Mouse (Mus musculus) forebrain, postnatal 0 days (tissue): Measurements from ENCODE around the gene Tff3. TPM values are rescaled to one million over a fixed set of nuclear protein-coding genes. Genes with fewer than 3 reads are reported as not detected.

Source experiments
- ATAC-seq: fragments of 200-750 bp; cut with Nextera tagmentation; 2 replicates; pipeline ENCODE4 v1.8.0; 2017; ENCODE audit warnings: mild to moderate bottlenecking, moderate library complexity
- DNase-seq: peaks from one replicate; pipeline ENCODE4 v3.0.0-alpha.2; 2015
- H3K27ac ChIP-seq: fragments of 300-500 bp; sonication (generic); 2 replicates; pipeline ENCODE4 v1.5.1; 2014; ENCODE audit warnings: low read depth, mild to moderate bottlenecking, antibody characterized with exemption, low read length, moderate library complexity, mixed read lengths
- H3K27me3 ChIP-seq: fragments of 300-500 bp; sonication (generic); 2 replicates; pipeline ENCODE4 v1.6.1; 2014; ENCODE audit warnings: mild to moderate bottlenecking, low read length, mixed read lengths; ENCODE audit not compliant: insufficient read depth
- H3K36me3 ChIP-seq: fragments of 300-500 bp; sonication (generic); 2 replicates; pipeline ENCODE4 v1.6.1; 2014; ENCODE audit warnings: mild to moderate bottlenecking, moderate library complexity; ENCODE audit not compliant: insufficient read depth
- H3K4me1 ChIP-seq: fragments of 300-500 bp; sonication (generic); 2 replicates; pipeline ENCODE4 v1.6.1; 2014; ENCODE audit warnings: antibody characterized with exemption; ENCODE audit not compliant: insufficient read depth
- H3K4me2 ChIP-seq: fragments of 300-500 bp; sonication (generic); 2 replicates; pipeline ENCODE4 v1.6.1; 2014; ENCODE audit warnings: low read depth, mild to moderate bottlenecking, moderate library complexity
- H3K4me3 ChIP-seq: fragments of 300-500 bp; sonication (generic); 2 replicates; pipeline ENCODE4 v1.5.1; 2014; ENCODE audit warnings: low read depth, low read length, mixed read lengths
- H3K9ac ChIP-seq: fragments of 300-500 bp; sonication (generic); 2 replicates; pipeline ENCODE4 v1.6.1; 2014; ENCODE audit warnings: mild to moderate bottlenecking
- H3K9me3 ChIP-seq: fragments of 300-500 bp; sonication (generic); 2 replicates; pipeline ENCODE4 v1.6.1; 2016; ENCODE audit warnings: low read length
- CTCF ChIP-seq: sonication (generic); IDR thresholded peaks from 2 replicates; pipeline ENCODE4 v1.5.1; 2016; ENCODE audit warnings: antibody characterized with exemption, control low read depth, low read depth
- WGBS: fragments of 180-500 bp; shearing (Covaris S2); extraction: QIAGEN DNeasy Blood & Tissue Kit; methylation state at CpG from one replicate; pipeline ENCODE4 v1.1.7; 2014; 5-methylcytosine and 5-hydroxymethylcytosine counted together
- polyA plus RNA-seq: library from polyadenylated mRNA; unstranded; fragments of >200 nt; fragmentation: Nextera tagmentation; extraction: Ambion mirVana; gene quantifications from 2 replicates; pipeline ENCODE4 v1.2.1, GENCODE M21; 2015
- total RNA-seq: library from RNA; depleted of rRNA; stranded (reverse); fragments of >200 nt; gene quantifications from 2 replicates; pipeline ENCODE4 v1.2.3, GENCODE M21; 2014

The Tff3 gene
- total and polyA plus RNA-seq, 2 experiments from 2014 or later: 0.35 TPM; not detected in 1

- H3K4me3 ChIP-seq: no peak overlapping the region
- no peak overlapping the region for H3K9ac ChIP-seq
- ATAC-seq (no peak), DNase-seq (no peak)
- WGBS: 82% methylated on average over 6 of the region's 6 CpGs
- no peak overlapping the region for H3K4me2 ChIP-seq
- no peaks in the 10 kb centered on the region for H3K36me3 ChIP-seq
- H3K4me1 ChIP-seq: no peaks in the 10 kb centered on the region
- H3K27me3 ChIP-seq: no peaks in the 10 kb centered on the region
- TF ChIP-seq CTCF: no peak
- H3K27ac ChIP-seq: no peak overlapping the region
- H3K9me3 ChIP-seq: no peaks in the 10 kb centered on the region
Observed at GRCm38 (mm10) chr17:31157921-31158320, 28.5 kb upstream of the Tff3 start.

- H3K27me3 ChIP-seq: no peaks in the 10 kb centered on the region
- H3K4me3 ChIP-seq: no peak overlapping the region
- H3K4me2 ChIP-seq: no peak overlapping the region
- no peaks in the 10 kb centered on the region for H3K9me3 ChIP-seq
- H3K9ac ChIP-seq: no peak overlapping the region
- no peak for TF ChIP-seq CTCF
- 72% methylated on average over 8 of the region's 8 CpGs for WGBS
- H3K36me3 ChIP-seq: no peaks in the 10 kb centered on the region
- DNase-seq (no peak), ATAC-seq (no peak)
- H3K4me1 ChIP-seq: no peaks in the 10 kb centered on the region
- H3K27ac ChIP-seq: no peak overlapping the region
Observed at GRCm38 (mm10) chr17:31153785-31154184, 24.3 kb upstream of the Tff3 start.

GRCm38 (mm10) chr17:31152966-31153499 is 23.6 kb upstream of the Tff3 start:
- no peak for TF ChIP-seq CTCF
- no peak for DNase-seq
- no peak for ATAC-seq
- WGBS: 84% methylated on average over 9 of the region's 9 CpGs
- H3K4me2 ChIP-seq: no peak overlapping the region
- H3K4me3 ChIP-seq: no peak overlapping the region
- no peak overlapping the region for H3K9ac ChIP-seq
- H3K4me1 ChIP-seq: no peaks in the 10 kb centered on the region
- H3K9me3 ChIP-seq: no peaks in the 10 kb centered on the region
- no peak overlapping the region for H3K27ac ChIP-seq
- H3K36me3 ChIP-seq: no peaks in the 10 kb centered on the region
- no peaks in the 10 kb centered on the region for H3K27me3 ChIP-seq

- no peaks in the 10 kb centered on the region for H3K9me3 ChIP-seq
Observed at GRCm38 (mm10) chr17:31152512-31152911, 23.1 kb upstream of the Tff3 start.

GRCm38 (mm10) chr17:31145998-31146397 is 16.6 kb upstream of the Tff3 start:
- no peak overlapping the region for H3K4me2 ChIP-seq
- H3K9ac ChIP-seq: no peak overlapping the region
- H3K27me3 ChIP-seq: no peaks in the 10 kb centered on the region
- DNase-seq: no peak
- no peak overlapping the region for H3K4me3 ChIP-seq
- H3K36me3 ChIP-seq: no peaks in the 10 kb centered on the region
- H3K4me1 ChIP-seq: no peaks in the 10 kb centered on the region
- H3K27ac ChIP-seq: no peak overlapping the region
- ATAC-seq: no peak
- TF ChIP-seq CTCF: no peak
- 84% methylated on average over 9 of the region's 9 CpGs for WGBS
- H3K9me3 ChIP-seq: no peaks in the 10 kb centered on the region

More at GRCm38 (mm10) chr17:31152512-31152911, 23.1 kb upstream of the Tff3 start:
- DNase-seq (no peak), ATAC-seq (no peak)
- Histone ChIP-seq H3K27me3 (no peaks in the 10 kb centered on the region), H3K36me3 (no peaks in the 10 kb centered on the region), H3K9ac (no peak overlapping the region), H3K4me1 (no peaks in the 10 kb centered on the region), H3K4me2 (no peak overlapping the region), H3K4me3 (no peak overlapping the region), H3K27ac (no peak overlapping the region)
- 34% methylated on average over 5 of the region's 5 CpGs for WGBS
- no peak for TF ChIP-seq CTCF

GRCm38 (mm10) chr17:31144040-31145037 is 14.9 kb upstream of the Tff3 start, which contains the start of gene Tff2:
Gene Tff2, minus strand, starts transcription at chr17:31144282.
- TF ChIP-seq CTCF: no peak
- H3K27ac ChIP-seq: no peak within 1 kb of the TSS
- DNase-seq (no peak), ATAC-seq (no peak)
- no peak within 1 kb of the TSS for H3K9ac ChIP-seq
- no peak within 1 kb of the TSS for H3K4me3 ChIP-seq
- no peaks in the 10 kb centered on the region for H3K36me3 ChIP-seq
- H3K27me3 ChIP-seq: no peaks in the 10 kb centered on the region
- 55% methylated on average over 15 of the region's 15 CpGs for WGBS
- no peaks in the 10 kb centered on the region for H3K4me1 ChIP-seq
- H3K4me2 ChIP-seq: no peak within 1 kb of the TSS
- no peaks in the 10 kb centered on the region for H3K9me3 ChIP-seq

- H3K4me3 ChIP-seq: no peak overlapping the region
- no peak for TF ChIP-seq CTCF
- ATAC-seq (no peak), DNase-seq (no peak)
- H3K4me2 ChIP-seq: no peak overlapping the region
- H3K36me3 ChIP-seq: no peaks in the 10 kb centered on the region
- H3K9me3 ChIP-seq: no peaks in the 10 kb centered on the region
- 92% methylated on average over 7 of the region's 7 CpGs for WGBS
- no peaks in the 10 kb centered on the region for H3K4me1 ChIP-seq
- no peaks in the 10 kb centered on the region for H3K27me3 ChIP-seq
- H3K27ac ChIP-seq: no peak overlapping the region
- H3K9ac ChIP-seq: no peak overlapping the region
Observed at GRCm38 (mm10) chr17:31142116-31142515, 12.7 kb upstream of the Tff3 start.
